Mouse (Mus musculus) G1E (cell line): ENCODE results near the gene Upk2. TPM values are rescaled to one million over a fixed set of nuclear protein-coding genes. Genes with fewer than 3 reads are reported as not detected.
A peak's percentile ranks its signal among the peaks of the same experiment; 100 is the strongest.
"Not testable (repeated sequence)": the region's sequence is repeated elsewhere in the genome, so short reads cannot be mapped to it uniquely, and the experiment has no call there.

ENCODE experiments used
- ATAC-seq: 2 replicates; pipeline ENCODE4 v1.8.0; 2016; ENCODE audit warnings: mild to moderate bottlenecking; ENCODE audit not compliant: insufficient number of reproducible peaks, poor library complexity, low FRiP score, severe bottlenecking; ENCODE audit errors: extremely low read depth
- DNase-seq: peaks from one replicate; pipeline ENCODE4 v3.0.0; 2012; ENCODE audit warnings: low spot score
- H3K27me3 ChIP-seq: 2 replicates; pipeline ENCODE4 v1.6.1; 2012; ENCODE audit warnings: mild to moderate bottlenecking, low read length, inconsistent platforms; ENCODE audit not compliant: insufficient read depth
- H3K36me3 ChIP-seq: replicated peaks from 2 replicates; pipeline ENCODE3; 2012; ENCODE audit warnings: mild to moderate bottlenecking, inconsistent platforms
- H3K4me1 ChIP-seq: 2 replicates; pipeline ENCODE4 v1.6.1; 2012; ENCODE audit warnings: low read depth, low read length, inconsistent platforms, mixed read lengths; ENCODE audit not compliant: insufficient read depth
- H3K4me3 ChIP-seq: 2 replicates; pipeline ENCODE4 v1.5.1; 2012; ENCODE audit warnings: low read depth, mild to moderate bottlenecking, inconsistent platforms, low read length, moderate library complexity, mixed read lengths
- H3K9me3 ChIP-seq: replicated peaks from 2 replicates; pipeline ENCODE4 v1.6.1; 2012; ENCODE audit warnings: inconsistent platforms
- CTCF ChIP-seq: IDR thresholded peaks from 2 replicates; pipeline ENCODE4 v1.5.1; 2012; ENCODE audit warnings: low read depth, low read length, inconsistent platforms, mixed read lengths
- GATA1 ChIP-seq: IDR thresholded peaks from 2 replicates; pipeline ENCODE4 v1.6.1; 2012; ENCODE audit warnings: borderline replicate concordance, low read length, inconsistent platforms, mixed read lengths
- GATA2 ChIP-seq: IDR thresholded peaks from 2 replicates; pipeline ENCODE4 v1.6.1; 2012; ENCODE audit warnings: low read depth, low read length, inconsistent platforms, borderline replicate concordance
- POLR2AphosphoS5 ChIP-seq: IDR thresholded peaks from 2 replicates; pipeline ENCODE4 v1.6.1; 2012; ENCODE audit warnings: low read depth, low read length, inconsistent platforms; ENCODE audit not compliant: insufficient replicate concordance
- TAL1 ChIP-seq: conservative IDR thresholded peaks from 2 replicates; pipeline ENCODE4 v1.6.1; 2012; ENCODE audit warnings: low read depth, low read length, inconsistent platforms, mixed read lengths
- polyA plus RNA-seq: library from polyadenylated mRNA; stranded (reverse); fragments of >175 nt; gene quantifications from 2 replicates; pipeline ENCODE4 v1.2.3, GENCODE M21; 2012
- total RNA-seq, 2 experiments: library from RNA; stranded (forward) in 1 of 2; stranded (reverse) in 1 of 2; fragments of 200-1000 nt in 1 of 2; fragments of >200 nt in 1 of 2; fragmentation: Nextera tagmentation in 1 of 2; gene quantifications; 2 replicates each; pipeline ENCODE4 v1.2.3; 2014 to 2017

The Upk2 gene
- total and polyA plus RNA-seq, 3 experiments, result not detected

GRCm38 (mm10) chr9:44412781-44413180, 42.0 kb downstream of the Upk2 start:
- DNase-seq, result no peak
- no peaks in the 10 kb centered on the region for H3K9me3 ChIP-seq
- peak overlapping the region; percentile 22; the same call in 1 of the 2 replicates for H3K4me3 ChIP-seq
- H3K4me1 ChIP-seq, result peaks cover 62% of the 10 kb centered on the region
- H3K27me3 ChIP-seq, result no peaks in the 10 kb centered on the region
- peaks cover 76% of the 10 kb centered on the region for H3K36me3 ChIP-seq
- TF ChIP-seq GATA2, result no peak
- TF ChIP-seq TAL1, result no peak
- no peak for TF ChIP-seq GATA1
- TF ChIP-seq CTCF, result no peak
- no peak for TF ChIP-seq POLR2AphosphoS5
- no peak for ATAC-seq

GRCm38 (mm10) chr9:44412306-44412705, 42.5 kb downstream of the Upk2 start:
- no peak overlapping the region; the same call in 1 of the 2 replicates for H3K4me3 ChIP-seq
- H3K36me3 ChIP-seq, result peaks cover 76% of the 10 kb centered on the region
- ATAC-seq (peak; percentile 24), DNase-seq (peak; percentile 44)
- H3K27me3 ChIP-seq, result no peaks in the 10 kb centered on the region
- peaks cover 60% of the 10 kb centered on the region for H3K4me1 ChIP-seq
- peak; percentile 30; the same call in 1 of the 2 replicates for TF ChIP-seq TAL1
- no peak for TF ChIP-seq GATA1
- no peaks in the 10 kb centered on the region for H3K9me3 ChIP-seq

- no peak for ATAC-seq
- DNase-seq, result no peak
- no peak for TF ChIP-seq TAL1
- TF ChIP-seq GATA1, result no peak
- no peak for TF ChIP-seq CTCF
- TF ChIP-seq GATA2, result no peak
- TF ChIP-seq POLR2AphosphoS5, result no peak; the same call in 1 of the 2 replicates
- peaks cover 55% of the 10 kb centered on the region for H3K4me1 ChIP-seq
- no peaks in the 10 kb centered on the region for H3K9me3 ChIP-seq
- H3K4me3 ChIP-seq, result no peak overlapping the region; the same call in 1 of the 2 replicates
- peaks cover 76% of the 10 kb centered on the region for H3K36me3 ChIP-seq
- H3K27me3 ChIP-seq, result no peaks in the 10 kb centered on the region
Observed at GRCm38 (mm10) chr9:44411601-44412130, 43.1 kb downstream of the Upk2 start.

GRCm38 (mm10) chr9:44410647-44411336, 44.0 kb downstream of the Upk2 start:
- no peaks in the 10 kb centered on the region for H3K9me3 ChIP-seq
- peaks cover 52% of the 10 kb centered on the region for H3K4me1 ChIP-seq
- H3K4me3 ChIP-seq, result peak overlapping the region; percentile 1; the same call in 1 of the 2 replicates
- H3K27me3 ChIP-seq, result no peaks in the 10 kb centered on the region
- TF ChIP-seq GATA2 (no peak), TAL1 (no peak), GATA1 (no peak), CTCF (no peak), POLR2AphosphoS5 (no peak; the same call in 1 of the 2 replicates)
- ATAC-seq (no peak), DNase-seq (no peak)
- H3K36me3 ChIP-seq, result peaks cover 71% of the 10 kb centered on the region

GRCm38 (mm10) chr9:44408693-44409092, 46.1 kb downstream of the Upk2 start:
- not testable (repeated sequence) for H3K9me3 ChIP-seq, DNase-seq, H3K27me3 ChIP-seq, ATAC-seq
- H3K4me1 ChIP-seq, result peaks cover 60% of the 10 kb centered on the region
- peak overlapping the region; percentile 84 for H3K4me3 ChIP-seq
- H3K36me3 ChIP-seq, result peaks cover 74% of the 10 kb centered on the region

GRCm38 (mm10) chr9:44407752-44408097, 47.1 kb downstream of the Upk2 start:
- H3K9me3 ChIP-seq, result no peaks in the 10 kb centered on the region
- H3K27me3 ChIP-seq, result no peaks in the 10 kb centered on the region
- no peak for ATAC-seq
- peak overlapping the region; percentile 84 for H3K4me3 ChIP-seq
- no peak for DNase-seq
- H3K4me1 ChIP-seq, result peaks cover 56% of the 10 kb centered on the region
- H3K36me3 ChIP-seq, result peaks cover 74% of the 10 kb centered on the region
- TF ChIP-seq GATA1 (no peak), GATA2 (no peak), CTCF (no peak), TAL1 (no peak), POLR2AphosphoS5 (no peak)
